Mouse (Mus musculus): ENCODE measurements around the gene Armh4.

Armh4 gene

DNA sequence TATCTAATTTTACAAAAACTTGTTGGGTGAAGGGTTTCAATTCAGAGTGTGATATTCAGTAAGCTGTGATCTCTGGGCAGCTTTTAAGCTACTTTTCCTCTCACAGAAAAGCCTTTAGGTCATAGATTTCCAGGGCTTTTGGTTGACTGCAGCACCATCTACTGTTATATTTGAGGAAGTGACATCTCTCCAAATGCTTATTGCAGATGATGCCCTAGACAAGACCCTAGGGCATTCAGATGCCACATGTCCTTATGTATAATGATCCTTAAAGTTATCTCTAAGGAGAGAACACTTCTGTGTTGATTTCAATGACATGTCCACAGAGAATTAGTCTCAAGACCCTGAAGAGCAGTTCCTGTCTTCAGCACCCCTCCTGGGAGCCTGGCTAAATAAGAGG lies 49.2 kb downstream of the Armh4 start:
- DNase-seq (ENCODE audit: low read depth, low spot score): no peak

DNA sequence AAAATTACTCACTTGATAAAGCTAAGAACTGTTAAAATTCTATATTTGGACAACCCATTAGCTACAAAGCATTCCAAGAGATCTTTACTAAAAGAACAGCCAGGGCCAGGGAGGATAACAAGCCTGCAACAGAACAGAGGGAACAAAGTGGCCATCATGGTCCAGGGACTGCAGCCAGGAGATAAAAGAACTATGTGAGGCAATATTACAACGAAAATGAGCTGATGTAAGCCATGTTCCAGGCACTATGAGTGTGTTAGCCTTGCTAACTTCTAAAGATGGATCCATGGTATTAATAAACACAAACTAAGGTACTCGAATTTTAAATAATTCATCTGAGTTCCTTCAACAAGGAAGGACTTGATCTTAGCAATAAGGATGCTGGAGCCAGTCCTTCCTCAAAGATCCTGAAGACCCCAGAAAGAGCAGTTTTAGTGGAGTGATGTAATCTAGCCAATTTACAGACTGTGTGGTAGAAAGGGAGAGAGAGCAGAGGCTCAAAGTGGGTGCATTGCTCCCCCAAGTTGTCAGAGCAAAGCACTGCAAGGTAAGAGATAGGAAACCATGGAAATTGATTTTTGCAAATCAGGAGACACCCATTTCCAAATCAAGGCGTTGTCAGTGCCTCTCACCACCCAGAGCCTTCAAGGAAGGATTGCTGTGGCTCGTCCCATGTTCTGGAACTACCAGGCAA lies 59.7 kb downstream of the Armh4 start:
- DNase-seq (ENCODE audit: low read depth, low spot score): no peak

DNA sequence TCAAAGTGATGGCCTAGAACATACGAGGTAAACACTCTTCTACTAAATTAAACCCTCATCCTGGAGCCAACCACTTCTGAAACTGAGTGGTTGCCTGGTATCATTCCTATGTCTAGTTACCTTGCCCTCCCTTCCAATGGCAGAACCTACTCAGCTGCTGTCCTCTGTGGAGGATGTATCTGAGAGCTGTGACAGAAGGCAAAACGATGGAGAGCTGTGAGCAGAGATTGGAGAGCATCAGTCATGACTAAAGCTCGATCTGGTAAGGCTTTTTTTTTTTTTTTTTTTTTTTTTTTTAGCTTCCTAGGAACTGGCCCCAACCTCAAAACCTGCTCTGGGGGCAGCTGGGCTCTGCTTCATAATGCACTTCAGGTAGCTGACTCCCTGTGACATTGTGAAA lies 60.4 kb downstream of the Armh4 start:
- no peak for DNase-seq (ENCODE audit: low read depth, low spot score)

DNA sequence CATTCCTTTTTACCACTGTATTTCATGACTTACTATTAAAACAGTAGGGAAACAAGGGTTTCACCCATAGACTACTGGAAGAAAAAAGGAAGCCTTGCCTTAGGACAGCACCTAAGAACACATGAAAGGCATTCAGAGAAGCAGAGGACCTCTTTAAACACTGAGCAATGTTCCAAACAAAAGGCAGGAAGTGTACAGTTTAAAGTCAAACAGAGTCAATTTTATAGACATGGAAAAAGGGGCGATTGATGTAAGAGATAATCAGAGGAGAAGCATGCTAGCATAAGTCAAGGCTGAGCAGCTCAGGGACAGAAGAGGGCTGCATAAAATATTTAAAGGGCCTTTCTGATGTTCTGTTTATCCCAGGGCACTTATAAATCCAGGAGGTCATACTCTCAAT lies 61.9 kb downstream of the Armh4 start:
- DNase-seq (ENCODE audit: low read depth, low spot score): no peak

DNA sequence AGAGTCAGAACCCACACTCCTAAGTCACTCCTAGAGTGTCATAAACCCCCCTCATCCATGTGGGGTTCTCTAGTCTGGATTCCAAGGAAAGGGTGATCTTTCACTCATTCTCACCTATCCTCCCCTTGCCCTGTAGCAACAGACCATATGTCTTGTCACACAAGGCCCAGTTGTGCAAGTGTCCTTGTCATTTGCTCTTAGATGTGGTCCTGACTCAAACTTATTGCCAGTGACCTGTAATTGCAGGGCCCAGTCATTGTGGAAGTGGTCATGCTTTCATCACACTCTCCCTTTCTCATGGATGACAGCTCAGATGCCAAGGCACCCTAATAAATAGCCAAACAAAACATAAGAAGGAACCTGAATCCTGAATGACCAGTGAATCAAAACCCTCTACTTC lies 63.5 kb downstream of the Armh4 start:
- no peak for DNase-seq (ENCODE audit: low read depth, low spot score)

DNA sequence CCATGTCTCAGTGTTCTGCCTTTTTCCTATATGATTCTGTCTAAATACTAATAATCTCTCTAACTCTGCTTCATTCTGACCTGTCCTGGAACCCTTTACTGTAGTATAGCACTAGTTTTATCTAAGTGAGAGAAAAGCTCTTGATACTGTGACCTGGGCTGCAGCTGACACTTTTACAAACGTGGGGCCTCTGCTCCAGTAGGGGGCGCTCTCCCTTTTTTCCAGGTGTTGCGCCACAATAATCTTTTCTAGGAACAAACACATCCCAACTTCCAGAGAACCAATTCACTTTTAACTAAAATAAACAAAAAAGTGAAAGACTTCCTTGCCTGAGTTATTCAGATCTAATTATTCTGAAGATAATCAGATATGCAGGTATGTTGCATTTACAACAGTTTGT lies 72.2 kb downstream of the Armh4 start:
- DNase-seq (ENCODE audit: low read depth, low spot score): no peak

DNA sequence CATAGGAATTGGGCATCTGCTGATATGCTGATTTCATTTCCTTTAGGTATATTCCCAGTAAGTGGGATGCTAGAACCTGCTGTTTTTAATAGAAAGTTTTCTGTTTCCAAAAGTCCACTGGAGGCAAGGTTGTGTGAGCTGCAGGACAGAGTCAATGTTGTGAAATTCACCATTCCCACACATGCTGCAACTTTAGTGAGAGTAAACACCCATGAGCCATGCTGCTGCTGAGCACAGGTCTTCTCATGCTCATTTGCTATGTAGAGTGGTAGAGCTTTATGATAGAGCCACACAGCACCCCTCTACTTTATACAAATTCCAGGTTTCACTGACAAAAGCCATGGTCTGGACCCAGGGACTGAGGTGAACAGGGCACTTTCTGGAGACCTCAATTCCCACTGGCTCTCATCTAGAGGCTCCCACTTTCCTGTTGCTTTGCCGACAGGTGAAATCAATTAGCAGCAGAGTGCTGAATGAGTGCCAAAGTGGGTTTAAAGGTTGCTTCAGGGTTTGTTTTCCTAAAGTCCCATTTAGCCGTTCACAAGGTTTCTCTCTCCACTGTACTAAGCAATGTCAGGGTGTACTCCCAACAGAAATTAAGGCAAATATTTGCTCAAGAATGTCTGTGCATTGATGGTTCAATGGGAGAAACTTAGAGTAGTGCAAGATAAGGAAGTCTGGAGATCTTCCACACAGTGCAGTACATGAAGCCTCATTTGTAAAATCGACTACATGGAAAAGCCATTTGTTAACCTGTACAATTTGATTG lies 79.6 kb downstream of the Armh4 start:
- no peak for DNase-seq (ENCODE audit: low read depth, low spot score)

DNA sequence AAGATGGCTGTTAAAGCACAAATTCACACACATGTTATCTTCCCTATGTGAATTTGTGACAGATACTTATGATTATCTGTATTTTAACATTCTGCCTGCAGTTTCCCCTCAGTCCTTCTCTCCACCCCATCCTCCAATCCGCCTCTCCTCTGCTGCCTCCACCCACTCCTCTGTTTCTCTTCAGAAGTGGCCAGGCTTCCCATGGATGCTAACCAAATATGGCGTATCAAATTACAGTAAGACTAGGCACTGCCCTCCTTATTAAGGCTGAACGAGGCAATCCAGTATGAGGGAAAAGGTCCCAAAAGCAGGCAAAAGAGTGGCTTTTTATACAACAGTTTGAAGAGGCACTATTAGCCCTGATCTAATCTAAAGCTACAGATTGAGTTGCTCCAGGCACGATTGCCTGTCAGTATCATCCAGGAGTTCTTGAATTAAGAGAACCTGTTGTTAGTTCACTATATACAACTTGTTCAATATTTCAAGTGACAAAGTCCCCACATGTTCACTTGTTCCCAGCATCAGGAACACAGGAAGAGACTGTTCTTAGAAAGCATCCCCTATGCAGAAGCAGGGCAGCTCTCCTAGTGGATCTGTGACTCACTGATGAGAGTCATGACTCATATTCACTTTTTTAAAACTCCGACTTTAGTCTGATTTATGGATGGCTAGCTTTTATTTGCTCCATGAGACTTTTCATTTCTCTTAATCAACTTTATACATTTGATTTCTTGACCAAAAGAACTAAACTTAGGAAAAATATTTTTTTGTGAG lies 103.5 kb downstream of the Armh4 start:
- no peak for DNase-seq (ENCODE audit: low read depth, low spot score)

DNA sequence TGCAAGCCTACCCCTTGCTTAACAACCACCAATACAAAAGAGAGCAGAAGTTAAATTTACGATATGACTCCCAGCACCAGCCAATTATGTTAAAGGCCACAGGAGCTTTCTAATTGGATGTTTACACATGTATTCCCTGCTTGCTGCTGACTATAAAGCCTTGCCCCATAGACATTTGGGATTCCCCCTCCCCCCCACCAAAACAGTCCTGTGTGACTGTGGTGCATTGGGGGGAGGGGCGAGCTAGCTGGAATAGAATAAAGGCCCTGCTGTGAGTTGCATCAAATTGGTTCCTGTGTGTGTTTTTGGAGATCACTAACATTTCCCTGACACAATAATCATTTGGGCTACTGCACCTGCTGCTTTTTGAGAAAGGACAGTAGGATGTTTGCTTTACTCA lies 106.6 kb downstream of the Armh4 start:
- no peak for DNase-seq (ENCODE audit: low read depth, low spot score)

DNA sequence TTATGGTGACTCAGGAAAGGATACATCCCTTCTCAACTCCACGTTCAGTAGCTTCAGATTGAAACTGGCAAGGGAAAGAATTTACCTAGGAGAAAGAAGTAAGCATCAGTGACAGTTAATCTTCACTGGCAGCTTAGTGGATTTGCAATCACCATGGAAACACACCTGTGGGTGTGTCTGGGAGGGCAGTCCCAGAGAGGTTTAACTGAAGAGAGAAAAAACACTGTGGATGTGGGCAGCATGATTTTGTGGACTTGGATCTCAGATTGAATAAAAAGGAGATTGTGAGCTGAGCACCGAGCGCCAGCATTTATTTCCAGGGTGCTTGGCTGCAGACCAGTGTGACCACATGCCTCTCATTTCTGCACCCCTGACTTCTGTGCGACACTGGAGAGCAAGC lies 122.7 kb downstream of the Armh4 start:
- DNase-seq (ENCODE audit: low read depth, low spot score): no peak

DNA sequence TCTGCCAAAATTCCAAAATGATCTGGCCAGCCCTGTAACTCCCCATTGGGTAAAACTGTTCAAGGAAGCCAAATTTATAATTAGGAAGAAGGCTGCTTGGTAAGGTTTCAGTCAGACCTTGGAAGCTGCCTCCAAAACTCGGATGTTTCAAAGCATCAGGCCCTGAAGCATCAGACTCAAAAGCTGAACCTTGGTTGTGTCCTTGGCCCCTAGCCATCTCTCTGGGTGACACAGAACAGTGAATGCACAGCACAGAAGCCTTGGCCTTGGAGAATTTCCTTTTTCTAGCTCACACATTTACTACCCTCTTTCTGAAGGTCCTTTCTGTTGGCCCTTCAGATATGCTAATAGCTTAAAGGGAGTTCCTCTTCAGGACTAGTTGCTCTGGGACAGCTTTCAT lies 134.0 kb downstream of the Armh4 start:
- DNase-seq (ENCODE audit: low read depth, low spot score): no peak

DNA sequence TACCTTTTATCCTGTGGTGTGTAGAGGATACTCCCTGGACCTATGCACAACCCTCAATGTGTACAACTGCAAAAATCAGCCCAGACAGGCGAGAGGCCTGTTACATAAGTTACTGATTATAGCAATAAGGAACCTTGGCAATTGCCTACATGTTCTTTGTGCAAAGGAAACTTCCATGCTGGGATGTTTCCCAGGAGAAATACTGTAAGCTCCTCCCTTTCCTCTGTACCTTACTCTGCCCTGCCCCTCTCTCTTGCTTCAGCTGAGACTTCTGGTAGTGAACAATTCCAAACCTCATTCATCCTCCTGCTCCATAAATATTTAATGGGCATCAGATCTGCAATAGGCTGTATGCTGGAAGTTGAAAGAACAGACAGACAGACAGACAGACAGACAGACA lies 145.8 kb downstream of the Armh4 start:
- no peak for DNase-seq (ENCODE audit: low read depth, low spot score)

DNA sequence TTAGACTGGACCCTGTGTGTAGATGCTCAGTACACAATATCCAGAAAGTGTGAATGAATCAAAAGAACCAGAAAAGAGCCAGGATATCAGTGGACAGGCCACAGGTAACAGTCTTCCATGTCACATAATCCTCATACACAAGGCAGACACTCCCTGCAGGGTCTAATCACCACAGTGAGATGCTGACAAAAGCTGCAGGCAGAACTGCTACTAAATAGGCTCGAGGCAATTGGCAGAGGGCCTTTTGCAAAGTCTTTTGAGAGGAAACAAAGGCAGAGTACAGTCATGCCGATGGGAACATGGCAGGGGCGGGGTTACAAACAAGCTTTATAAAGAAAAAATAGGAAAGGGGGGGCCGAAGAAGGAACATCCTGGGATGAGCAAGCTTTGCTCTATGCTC lies 157.1 kb downstream of the Armh4 start:
- no peak for DNase-seq (ENCODE audit: low read depth, low spot score)
